Comparison of ENCODE assay signal across 16 mouse cellular contexts in genomic region chr5:92114223-92114622, GRCm38 (mm10).
"Had no signal": no experiment of that assay in that cellular context is flagged by ENCODE, and none has a peak within 500 bp of the region (broad histone marks: within the 10 kb centered on the region; RNA-seq: fewer than 3 reads in every experiment).

No protein-coding gene starts in this region.

- H3K9me3 ChIP-seq: intestine, embryonic 15.5 days; limb, embryonic 15.5 days; midbrain, embryonic 15.5 days; neural tube, embryonic 13.5 days; stomach, embryonic 15.5 days had no signal

- H3K36me3 ChIP-seq: intestine, embryonic 15.5 days; limb, embryonic 15.5 days; midbrain, embryonic 15.5 days; neural tube, embryonic 13.5 days; stomach, embryonic 15.5 days had no signal

- H3K27me3 ChIP-seq: intestine, embryonic 15.5 days; limb, embryonic 15.5 days; midbrain, embryonic 15.5 days; neural tube, embryonic 13.5 days; stomach, embryonic 15.5 days had no signal

- DNase-seq: kidney, adult 18-20 months; kidney, postnatal 10 days; layer of hippocampus, adult 9-11 months; layer of hippocampus, postnatal 36 days; lung, embryonic 14.5 days; lung, postnatal 10 days; lung, postnatal 4 days; retina, postnatal 1 day; thymus, adult 2 months; thymus, postnatal 25 days had no signal

- H3K27ac ChIP-seq: intestine, embryonic 15.5 days; limb, embryonic 15.5 days; midbrain, embryonic 15.5 days; neural tube, embryonic 13.5 days; stomach, embryonic 15.5 days had no signal

- H3K4me3 ChIP-seq: intestine, embryonic 15.5 days; limb, embryonic 15.5 days; megakaryocyte, embryonic 14.5 days; midbrain, embryonic 15.5 days; neural tube, embryonic 13.5 days; stomach, embryonic 15.5 days had no signal

- ATAC-seq: intestine, embryonic 15.5 days; midbrain, embryonic 15.5 days had no signal

- H3K9ac ChIP-seq: intestine, embryonic 15.5 days; limb, embryonic 15.5 days; lung, embryonic 14.5 days; midbrain, embryonic 15.5 days; neural tube, embryonic 13.5 days; stomach, embryonic 15.5 days had no signal

- H3K4me2 ChIP-seq: intestine, embryonic 15.5 days; limb, embryonic 15.5 days; lung, embryonic 14.5 days; midbrain, embryonic 15.5 days; neural tube, embryonic 13.5 days; stomach, embryonic 15.5 days had no signal
